Mouse (Mus musculus): ENCODE measurements around the gene 2010003K11Rik.

GRCm38 (mm10) chr19:4545841-4546240, 47.5 kb upstream of the 2010003K11Rik start:
- TF ChIP-seq GATA1 (IDR thresholded peaks at IDR 0.05; ENCODE audit: borderline replicate concordance, low read length) (no peak), FLI1 (IDR thresholded peaks at IDR 0.05; ENCODE audit: low read length) (no peak)

Measured in megakaryocyte, embryonic 14.5 days (primary cell).